Mouse (Mus musculus): ENCODE measurements around the gene Iqcb1. TPM values are rescaled to one million over a fixed set of nuclear protein-coding genes. Genes with fewer than 3 reads are reported as not detected.

Iqcb1 gene
- polyA plus RNA-seq, 1 experiment from 2014 or later: 7.4 TPM

- Histone ChIP-seq H3K9me3 (replicated peaks; ENCODE audit: control insufficient read depth, low read length) (no peaks in the 10 kb centered on the region), H3K9ac (ENCODE audit: low read depth, low read length) (no peak overlapping the region), H3K4me1 (ENCODE audit: control insufficient read depth, low read depth, low read length) (peaks cover 26% of the 10 kb centered on the region), H3K27ac (ENCODE audit: low read length) (no peak overlapping the region), H3K27me3 (ENCODE audit: control insufficient read depth, insufficient read depth, low read depth, low read length) (no peaks in the 10 kb centered on the region), H3K4me2 (ENCODE audit: low read depth, low read length) (no peak overlapping the region), H3K4me3 (ENCODE audit: low read depth, low read length) (no peak overlapping the region), H3K36me3 (ENCODE audit: control insufficient read depth, insufficient read depth) (peaks cover 4% of the 10 kb centered on the region; the same call in 1 of the 2 replicates)
- no peak for ATAC-seq (ENCODE audit: low read depth)
- WGBS (ENCODE audit: insufficient replicate concordance): 83% methylated on average over 5 of the region's 5 CpGs
Observed at GRCm38 (mm10) chr16:36887546-36887945, 59.4 kb downstream of the Iqcb1 start.

- Histone ChIP-seq H3K36me3 (ENCODE audit: control insufficient read depth, insufficient read depth) (peaks cover 10% of the 10 kb centered on the region), H3K4me2 (ENCODE audit: low read depth, low read length) (peak overlapping the region; percentile 62), H3K4me1 (ENCODE audit: control insufficient read depth, low read depth, low read length) (peaks cover 40% of the 10 kb centered on the region), H3K27ac (ENCODE audit: low read length) (peak overlapping the region; percentile 94), H3K9ac (ENCODE audit: low read depth, low read length) (peak overlapping the region; percentile 48; the same call in 1 of the 2 replicates), H3K27me3 (ENCODE audit: control insufficient read depth, insufficient read depth, low read depth, low read length) (no peaks in the 10 kb centered on the region), H3K9me3 (replicated peaks; ENCODE audit: control insufficient read depth, low read length) (no peaks in the 10 kb centered on the region), H3K4me3 (ENCODE audit: low read depth, low read length) (peak overlapping the region; percentile 31)
- ATAC-seq (ENCODE audit: low read depth): peak; percentile 94
- WGBS (ENCODE audit: insufficient replicate concordance): 30% methylated on average over 3 of the region's 3 CpGs
Observed at GRCm38 (mm10) chr16:36890559-36890958, 62.4 kb downstream of the Iqcb1 start.

- peak overlapping the region; percentile 94 for H3K27ac ChIP-seq (ENCODE audit: low read length)
- no peaks in the 10 kb centered on the region for H3K27me3 ChIP-seq (ENCODE audit: control insufficient read depth, insufficient read depth, low read depth, low read length)
- H3K4me1 ChIP-seq (ENCODE audit: control insufficient read depth, low read depth, low read length): peaks cover 40% of the 10 kb centered on the region
- H3K9me3 ChIP-seq (replicated peaks; ENCODE audit: control insufficient read depth, low read length): no peaks in the 10 kb centered on the region
- peak; percentile 28 for ATAC-seq (ENCODE audit: low read depth)
- WGBS (ENCODE audit: insufficient replicate concordance): 49% methylated on average over 4 of the region's 4 CpGs
- H3K4me3 ChIP-seq (ENCODE audit: low read depth, low read length): no peak overlapping the region
- peak overlapping the region; percentile 42; the same call in 1 of the 2 replicates for H3K9ac ChIP-seq (ENCODE audit: low read depth, low read length)
- H3K36me3 ChIP-seq (ENCODE audit: control insufficient read depth, insufficient read depth): peaks cover 14% of the 10 kb centered on the region
- peak overlapping the region; percentile 62 for H3K4me2 ChIP-seq (ENCODE audit: low read depth, low read length)
Observed at GRCm38 (mm10) chr16:36891415-36891814, 63.2 kb downstream of the Iqcb1 start.

GRCm38 (mm10) chr16:36893317-36893716 is 65.1 kb downstream of the Iqcb1 start:
- ATAC-seq (ENCODE audit: low read depth): peak; percentile 45

GRCm38 (mm10) chr16:36896712-36897111 is 68.5 kb downstream of the Iqcb1 start:
- Histone ChIP-seq H3K27ac (ENCODE audit: low read length) (no peak overlapping the region), H3K4me1 (ENCODE audit: control insufficient read depth, low read depth, low read length) (peaks cover 25% of the 10 kb centered on the region), H3K4me2 (ENCODE audit: low read depth, low read length) (no peak overlapping the region), H3K4me3 (ENCODE audit: low read depth, low read length) (no peak overlapping the region), H3K9ac (ENCODE audit: low read depth, low read length) (no peak overlapping the region), H3K27me3 (ENCODE audit: control insufficient read depth, insufficient read depth, low read depth, low read length) (no peaks in the 10 kb centered on the region), H3K36me3 (ENCODE audit: control insufficient read depth, insufficient read depth) (peaks cover 18% of the 10 kb centered on the region), H3K9me3 (replicated peaks; ENCODE audit: control insufficient read depth, low read length) (no peaks in the 10 kb centered on the region)
- ATAC-seq (ENCODE audit: low read depth): peak; percentile 50
- WGBS (ENCODE audit: insufficient replicate concordance): 69% methylated on average over 6 of the region's 6 CpGs

More at GRCm38 (mm10) chr16:36893317-36893716, 65.1 kb downstream of the Iqcb1 start:
- WGBS (ENCODE audit: insufficient replicate concordance): 53% methylated on average over 10 of the region's 10 CpGs
- H3K27me3 ChIP-seq (ENCODE audit: control insufficient read depth, insufficient read depth, low read depth, low read length): no peaks in the 10 kb centered on the region
- H3K9ac ChIP-seq (ENCODE audit: low read depth, low read length): no peak overlapping the region
- H3K9me3 ChIP-seq (replicated peaks; ENCODE audit: control insufficient read depth, low read length): no peaks in the 10 kb centered on the region
- peak overlapping the region; percentile 75 for H3K27ac ChIP-seq (ENCODE audit: low read length)
- H3K4me3 ChIP-seq (ENCODE audit: low read depth, low read length): no peak overlapping the region
- peak overlapping the region; percentile 26 for H3K4me2 ChIP-seq (ENCODE audit: low read depth, low read length)
- H3K4me1 ChIP-seq (ENCODE audit: control insufficient read depth, low read depth, low read length): peaks cover 47% of the 10 kb centered on the region
- peaks cover 11% of the 10 kb centered on the region for H3K36me3 ChIP-seq (ENCODE audit: control insufficient read depth, insufficient read depth)

GRCm38 (mm10) chr16:36903156-36903555 is 75.0 kb downstream of the Iqcb1 start:
- ATAC-seq (ENCODE audit: low read depth): no peak
- WGBS (ENCODE audit: insufficient replicate concordance): 84% methylated on average over 5 of the region's 5 CpGs
- peaks cover 11% of the 10 kb centered on the region for H3K36me3 ChIP-seq (ENCODE audit: control insufficient read depth, insufficient read depth)

GRCm38 (mm10) chr16:36911909-36912308 is 83.7 kb downstream of the Iqcb1 start:
- Histone ChIP-seq H3K27ac (ENCODE audit: low read length) (no peak overlapping the region), H3K4me2 (ENCODE audit: low read depth, low read length) (no peak overlapping the region), H3K27me3 (ENCODE audit: control insufficient read depth, insufficient read depth, low read depth, low read length) (no peaks in the 10 kb centered on the region), H3K4me1 (ENCODE audit: control insufficient read depth, low read depth, low read length) (no peaks in the 10 kb centered on the region), H3K4me3 (ENCODE audit: low read depth, low read length) (no peak overlapping the region), H3K9ac (ENCODE audit: low read depth, low read length) (no peak overlapping the region), H3K36me3 (ENCODE audit: control insufficient read depth, insufficient read depth) (peaks cover 16% of the 10 kb centered on the region), H3K9me3 (replicated peaks; ENCODE audit: control insufficient read depth, low read length) (no peaks in the 10 kb centered on the region)
- no peak for ATAC-seq (ENCODE audit: low read depth)
- WGBS (ENCODE audit: insufficient replicate concordance): 86% methylated on average over 10 of the region's 10 CpGs

More at GRCm38 (mm10) chr16:36903156-36903555, 75.0 kb downstream of the Iqcb1 start:
- H3K27ac ChIP-seq (ENCODE audit: low read length): no peak overlapping the region
- H3K4me2 ChIP-seq (ENCODE audit: low read depth, low read length): no peak overlapping the region
- H3K4me1 ChIP-seq (ENCODE audit: control insufficient read depth, low read depth, low read length): no peaks in the 10 kb centered on the region
- H3K4me3 ChIP-seq (ENCODE audit: low read depth, low read length): no peak overlapping the region
- no peaks in the 10 kb centered on the region for H3K27me3 ChIP-seq (ENCODE audit: control insufficient read depth, insufficient read depth, low read depth, low read length)
- H3K9me3 ChIP-seq (replicated peaks; ENCODE audit: control insufficient read depth, low read length): no peaks in the 10 kb centered on the region
- no peak overlapping the region for H3K9ac ChIP-seq (ENCODE audit: low read depth, low read length)

GRCm38 (mm10) chr16:36912311-36912710 is 84.1 kb downstream of the Iqcb1 start:
- no peak overlapping the region for H3K4me3 ChIP-seq (ENCODE audit: low read depth, low read length)
- no peak overlapping the region for H3K4me2 ChIP-seq (ENCODE audit: low read depth, low read length)
- no peak overlapping the region for H3K27ac ChIP-seq (ENCODE audit: low read length)
- no peaks in the 10 kb centered on the region for H3K27me3 ChIP-seq (ENCODE audit: control insufficient read depth, insufficient read depth, low read depth, low read length)
- 82% methylated on average over 13 of the region's 13 CpGs for WGBS (ENCODE audit: insufficient replicate concordance)
- no peaks in the 10 kb centered on the region for H3K9me3 ChIP-seq (replicated peaks; ENCODE audit: control insufficient read depth, low read length)
- ATAC-seq (ENCODE audit: low read depth): no peak
- no peak overlapping the region for H3K9ac ChIP-seq (ENCODE audit: low read depth, low read length)
- H3K4me1 ChIP-seq (ENCODE audit: control insufficient read depth, low read depth, low read length): no peaks in the 10 kb centered on the region
- peaks cover 16% of the 10 kb centered on the region for H3K36me3 ChIP-seq (ENCODE audit: control insufficient read depth, insufficient read depth)

- H3K4me3 ChIP-seq (ENCODE audit: low read depth, low read length): no peak overlapping the region
- H3K27me3 ChIP-seq (ENCODE audit: control insufficient read depth, insufficient read depth, low read depth, low read length): no peaks in the 10 kb centered on the region
- H3K4me2 ChIP-seq (ENCODE audit: low read depth, low read length): no peak overlapping the region
- WGBS (ENCODE audit: insufficient replicate concordance): 75% methylated on average over 5 of the region's 5 CpGs
- no peak for ATAC-seq (ENCODE audit: low read depth)
- H3K9me3 ChIP-seq (replicated peaks; ENCODE audit: control insufficient read depth, low read length): no peaks in the 10 kb centered on the region
- no peak overlapping the region for H3K27ac ChIP-seq (ENCODE audit: low read length)
- H3K4me1 ChIP-seq (ENCODE audit: control insufficient read depth, low read depth, low read length): no peaks in the 10 kb centered on the region
- H3K9ac ChIP-seq (ENCODE audit: low read depth, low read length): no peak overlapping the region
- H3K36me3 ChIP-seq (ENCODE audit: control insufficient read depth, insufficient read depth): peaks cover 11% of the 10 kb centered on the region
Observed at GRCm38 (mm10) chr16:36914195-36914594, 86.0 kb downstream of the Iqcb1 start.
